Mouse (Mus musculus): Measurements from ENCODE around the gene Pld6. TPM values are rescaled to one million over a fixed set of nuclear protein-coding genes. Genes with fewer than 3 reads are reported as not detected.

The Pld6 gene
- polyA plus RNA-seq (2016; fragmentation: Nextera tagmentation; extraction: Ambion mirVana): 3.2 and 4.0 TPM in 2 replicates

- Histone ChIP-seq H3K27ac (no peak within 1 kb of the TSS), H3K4me3 (peak within 1 kb of the TSS; percentile 45), H3K4me1 (peaks cover 5% of the 10 kb centered on the region; the same call in 1 of the 2 replicates), H3K4me2 (replicated peaks) (peak within 1 kb of the TSS; percentile 90), H3K9me3 (no peaks in the 10 kb centered on the region), H3K9ac (peak within 1 kb of the TSS; percentile 56), H3K36me3 (peaks cover 12% of the 10 kb centered on the region), H3K27me3 (0 out of 2 replicates have a peak, but pooled peaks cover 4% of the 10 kb centered on the region)
- ATAC-seq (ENCODE audit: insufficient number of reproducible peaks, insufficient read depth, low FRiP score, low TSS enrichment): peak; percentile 69
- WGBS: under 1% methylated on average over 51 of the region's 51 CpGs
Measured at GRCm38 (mm10) chr11:59787199-59787781, at the start of gene Pld6. Pld6 (minus strand) TSS chr11:59787645.

- WGBS: 92% methylated on average over 3 of the region's 3 CpGs
- ATAC-seq (ENCODE audit: insufficient number of reproducible peaks, insufficient read depth, low FRiP score, low TSS enrichment): no peak
- Histone ChIP-seq H3K27me3 (no peaks in the 10 kb centered on the region), H3K4me3 (no peak overlapping the region), H3K36me3 (peaks cover 95% of the 10 kb centered on the region), H3K4me1 (no peaks in the 10 kb centered on the region), H3K9ac (no peak overlapping the region), H3K27ac (no peak overlapping the region), H3K9me3 (no peaks in the 10 kb centered on the region), H3K4me2 (replicated peaks) (no peak overlapping the region)
Measured at GRCm38 (mm10) chr11:59821625-59822024, 34.2 kb upstream of the Pld6 start.

- Histone ChIP-seq H3K4me1 (no peaks in the 10 kb centered on the region), H3K36me3 (peaks cover 67% of the 10 kb centered on the region), H3K4me3 (no peak overlapping the region), H3K9me3 (no peaks in the 10 kb centered on the region), H3K27ac (no peak overlapping the region), H3K9ac (no peak overlapping the region), H3K27me3 (no peaks in the 10 kb centered on the region), H3K4me2 (replicated peaks) (no peak overlapping the region)
- ATAC-seq (ENCODE audit: insufficient number of reproducible peaks, insufficient read depth, low FRiP score, low TSS enrichment): no peak
- 94% methylated on average over 3 of the region's 3 CpGs for whole genome bisulfite sequencing
Measured at GRCm38 (mm10) chr11:59817916-59818315, 30.5 kb upstream of the Pld6 start.

- WGBS: 89% methylated on average over 6 of the region's 6 CpGs
- Histone ChIP-seq H3K4me2 (replicated peaks) (no peak overlapping the region), H3K27me3 (no peaks in the 10 kb centered on the region), H3K9ac (no peak overlapping the region), H3K9me3 (no peaks in the 10 kb centered on the region), H3K4me1 (peaks cover 7% of the 10 kb centered on the region; the same call in 1 of the 2 replicates), H3K4me3 (no peak overlapping the region), H3K27ac (no peak overlapping the region), H3K36me3 (peaks cover 46% of the 10 kb centered on the region)
- no peak for ATAC-seq (ENCODE audit: insufficient number of reproducible peaks, insufficient read depth, low FRiP score, low TSS enrichment)
Measured at GRCm38 (mm10) chr11:59815482-59816065, 28.1 kb upstream of the Pld6 start.

- no peak for ATAC-seq (ENCODE audit: insufficient number of reproducible peaks, insufficient read depth, low FRiP score, low TSS enrichment)
- Histone ChIP-seq H3K9ac (no peak overlapping the region), H3K27me3 (no peaks in the 10 kb centered on the region), H3K27ac (no peak overlapping the region), H3K36me3 (peaks cover 40% of the 10 kb centered on the region), H3K4me1 (peaks cover 7% of the 10 kb centered on the region; the same call in 1 of the 2 replicates), H3K4me3 (no peak overlapping the region), H3K9me3 (no peaks in the 10 kb centered on the region), H3K4me2 (replicated peaks) (no peak overlapping the region)
- 86% methylated on average over 6 of the region's 6 CpGs for WGBS
Measured at GRCm38 (mm10) chr11:59814936-59815335, 27.5 kb upstream of the Pld6 start.

- H3K4me1 ChIP-seq: peaks cover 7% of the 10 kb centered on the region; the same call in 1 of the 2 replicates
- WGBS: 71% methylated on average over 1 of the region's 1 CpGs
- peaks cover 34% of the 10 kb centered on the region for H3K36me3 ChIP-seq
- H3K4me2 ChIP-seq (replicated peaks): no peak overlapping the region
- H3K9me3 ChIP-seq: no peaks in the 10 kb centered on the region
- no peaks in the 10 kb centered on the region for H3K27me3 ChIP-seq
- no peak overlapping the region for H3K27ac ChIP-seq
- ATAC-seq (ENCODE audit: insufficient number of reproducible peaks, insufficient read depth, low FRiP score, low TSS enrichment): no peak
- H3K9ac ChIP-seq: no peak overlapping the region
- H3K4me3 ChIP-seq: no peak overlapping the region
Measured at GRCm38 (mm10) chr11:59814311-59814710, 26.9 kb upstream of the Pld6 start.

- Histone ChIP-seq H3K9ac (no peak overlapping the region), H3K4me3 (no peak overlapping the region), H3K27me3 (no peaks in the 10 kb centered on the region), H3K4me2 (replicated peaks) (no peak overlapping the region), H3K4me1 (peaks cover 16% of the 10 kb centered on the region), H3K27ac (no peak overlapping the region), H3K36me3 (peaks cover 25% of the 10 kb centered on the region), H3K9me3 (no peaks in the 10 kb centered on the region)
- whole genome bisulfite sequencing: 55% methylated on average over 3 of the region's 3 CpGs
- ATAC-seq (ENCODE audit: insufficient number of reproducible peaks, insufficient read depth, low FRiP score, low TSS enrichment): no peak
Measured at GRCm38 (mm10) chr11:59813276-59813675, 25.8 kb upstream of the Pld6 start.

GRCm38 (mm10) chr11:59811211-59811610 is 23.8 kb upstream of the Pld6 start:
- no peaks in the 10 kb centered on the region for H3K27me3 ChIP-seq
- H3K4me2 ChIP-seq (replicated peaks): peak overlapping the region; percentile 15; the same call in 1 of the 2 replicates
- H3K9ac ChIP-seq: no peak overlapping the region; the same call in 1 of the 2 replicates
- H3K9me3 ChIP-seq: no peaks in the 10 kb centered on the region
- peaks cover 17% of the 10 kb centered on the region for H3K36me3 ChIP-seq
- H3K4me3 ChIP-seq: no peak overlapping the region; the same call in 1 of the 2 replicates
- H3K4me1 ChIP-seq: peaks cover 18% of the 10 kb centered on the region
- 51% methylated on average over 4 of the region's 4 CpGs for WGBS
- ATAC-seq (ENCODE audit: insufficient number of reproducible peaks, insufficient read depth, low FRiP score, low TSS enrichment): no peak
- peak overlapping the region; percentile 69 for H3K27ac ChIP-seq

- Histone ChIP-seq H3K9ac (peak overlapping the region; percentile 85), H3K9me3 (no peaks in the 10 kb centered on the region), H3K4me2 (replicated peaks) (peak overlapping the region; percentile 86), H3K27me3 (no peaks in the 10 kb centered on the region), H3K4me1 (peaks cover 18% of the 10 kb centered on the region), H3K27ac (peak overlapping the region; percentile 97), H3K4me3 (peak overlapping the region; percentile 85), H3K36me3 (peaks cover 18% of the 10 kb centered on the region)
- 60% methylated on average over 14 of the region's 14 CpGs for WGBS
- ATAC-seq (ENCODE audit: insufficient number of reproducible peaks, insufficient read depth, low FRiP score, low TSS enrichment): no peak
Measured at GRCm38 (mm10) chr11:59810480-59811158, 23.2 kb upstream of the Pld6 start.

- Histone ChIP-seq H3K4me1 (peaks cover 18% of the 10 kb centered on the region), H3K36me3 (peaks cover 23% of the 10 kb centered on the region), H3K4me3 (peak within 1 kb of the TSS; percentile 85), H3K27ac (peak within 1 kb of the TSS; percentile 97), H3K9ac (peak within 1 kb of the TSS; percentile 85), H3K27me3 (no peaks in the 10 kb centered on the region), H3K4me2 (replicated peaks) (peak within 1 kb of the TSS; percentile 86), H3K9me3 (no peaks in the 10 kb centered on the region)
- peak; percentile 92 for ATAC-seq (ENCODE audit: insufficient number of reproducible peaks, insufficient read depth, low FRiP score, low TSS enrichment)
- WGBS: under 1% methylated on average over 52 of the region's 52 CpGs
Measured at GRCm38 (mm10) chr11:59809670-59810474, 22.4 kb upstream of the Pld6 start, which contains the start of gene Flcn. Flcn (minus strand) TSS chr11:59810016.

GRCm38 (mm10) chr11:59809071-59809669 is 21.7 kb upstream of the Pld6 start:
- Histone ChIP-seq H3K4me1 (peaks cover 18% of the 10 kb centered on the region), H3K27ac (peak overlapping the region; percentile 97), H3K27me3 (no peaks in the 10 kb centered on the region), H3K9ac (peak overlapping the region; percentile 85), H3K4me3 (peak overlapping the region; percentile 85), H3K9me3 (no peaks in the 10 kb centered on the region), H3K36me3 (peaks cover 30% of the 10 kb centered on the region), H3K4me2 (replicated peaks) (peak overlapping the region; percentile 86)
- WGBS: under 1% methylated on average over 15 of the region's 15 CpGs
- no peak for ATAC-seq (ENCODE audit: insufficient number of reproducible peaks, insufficient read depth, low FRiP score, low TSS enrichment)

Data from embryonic facial prominence, embryonic 12.5 days (tissue).